Mouse (Mus musculus): ENCODE results near the gene Atp13a2. TPM values are rescaled to one million over a fixed set of nuclear protein-coding genes. Genes with fewer than 3 reads are reported as not detected.
A peak's percentile ranks its signal among the peaks of the same experiment; 100 is the strongest.

Atp13a2 gene
- polyA plus RNA-seq, 1 experiment from 2014 or later = 34.9 TPM

DNA sequence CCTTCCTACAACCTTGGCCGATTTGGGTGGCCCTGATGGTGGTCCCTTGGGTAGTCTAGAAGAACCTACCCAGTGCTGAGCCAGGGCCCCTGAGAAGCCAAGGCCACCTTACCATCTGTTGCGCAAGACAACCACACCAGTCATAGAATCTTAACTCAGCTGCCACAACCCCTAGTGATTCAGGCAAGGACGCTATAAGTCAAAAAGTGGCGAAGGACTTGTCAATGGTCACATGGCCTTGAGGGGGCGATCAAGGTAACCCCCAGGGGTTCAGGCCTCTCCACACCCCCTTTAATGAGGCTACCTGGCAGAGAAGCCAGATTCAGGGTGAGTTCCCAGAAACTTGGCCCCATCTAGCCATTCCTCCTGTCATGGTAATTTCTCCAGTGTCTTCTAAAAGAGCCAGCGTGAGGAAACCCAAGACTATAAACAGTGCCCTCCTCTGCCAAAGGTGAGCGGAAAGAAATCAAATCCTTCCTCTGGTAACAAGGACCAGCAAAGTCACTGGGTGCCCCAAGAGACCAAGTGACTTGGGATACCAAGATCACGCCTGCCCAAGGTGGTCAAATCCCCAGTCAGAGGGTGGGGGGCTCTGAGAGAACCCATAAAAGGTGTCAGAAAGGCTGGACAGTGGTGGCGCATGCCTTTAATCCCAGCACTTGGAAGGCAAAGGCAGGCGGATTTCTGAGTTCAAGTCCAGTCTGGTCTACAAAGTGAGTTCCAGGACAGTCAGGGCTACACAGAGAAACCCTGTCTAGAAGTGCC is 26.8 kb upstream of the Atp13a2 start:
- peaks cover 3% of the 10 kb centered on the region for H3K4me1 ChIP-seq (replicated peaks; ENCODE audit: control insufficient read depth, insufficient read depth, low read length)
- ATAC-seq (ENCODE audit: low FRiP score) (no peak), DNase-seq (ENCODE audit: low spot score) (no peak)
- no peak overlapping the region for H3K4me2 ChIP-seq (replicated peaks; ENCODE audit: low read depth, low read length)
- H3K36me3 ChIP-seq (ENCODE audit: control insufficient read depth, insufficient read depth, low read length) = no peaks in the 10 kb centered on the region
- no peak overlapping the region for H3K27ac ChIP-seq (ENCODE audit: low read depth, low read length)
- no peaks in the 10 kb centered on the region for H3K9me3 ChIP-seq (ENCODE audit: control insufficient read depth, low read length)
- WGBS = 78% methylated on average over 10 of the region's 10 CpGs
- H3K4me3 ChIP-seq (ENCODE audit: low read depth, low read length) = no peak overlapping the region
- H3K9ac ChIP-seq (ENCODE audit: low read depth, low read length) = no peak overlapping the region
- H3K27me3 ChIP-seq (ENCODE audit: control insufficient read depth, insufficient read depth, low read length) = no peaks in the 10 kb centered on the region; the same call in 1 of the 2 replicates

DNA sequence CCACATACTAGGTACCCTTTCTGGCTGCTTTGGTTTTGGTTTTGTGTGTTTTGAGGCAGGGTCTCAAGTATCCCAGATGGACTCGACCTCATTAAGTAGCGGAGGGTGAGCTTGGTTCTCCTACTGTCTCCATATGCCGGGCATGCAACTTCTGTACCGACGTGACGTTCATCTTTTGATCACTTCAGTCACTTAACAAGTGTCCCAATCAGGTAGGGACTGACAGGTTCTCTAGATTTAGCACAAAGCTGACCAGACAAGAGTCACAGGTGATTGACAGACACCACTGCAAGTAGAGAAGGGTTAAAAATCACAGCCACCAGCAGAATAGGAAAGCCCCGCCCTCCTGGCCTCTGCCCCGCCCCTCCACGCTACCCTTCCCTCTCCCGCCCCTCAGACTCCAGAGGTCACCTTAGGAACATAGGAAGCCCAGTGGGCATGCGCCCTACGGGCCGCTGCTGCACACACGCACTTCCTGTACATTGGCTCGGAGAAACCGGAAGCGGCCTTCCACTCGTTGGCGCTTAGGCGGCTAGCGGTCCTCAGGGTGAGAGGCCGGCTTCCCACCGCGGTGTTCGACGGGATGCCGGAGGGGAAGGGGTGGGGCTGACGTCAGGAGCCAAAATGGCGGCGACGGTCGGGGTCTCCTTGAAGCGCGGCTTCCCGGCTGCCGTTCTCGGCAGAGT is 25.7 kb upstream of the Atp13a2 start, which contains the start of gene Sdhb:
TSS of gene Sdhb (plus strand) at position 423 of the 686 bp plus-strand sequence.
- Histone ChIP-seq H3K27ac (ENCODE audit: low read depth, low read length) (peak within 1 kb of the TSS; percentile 51), H3K9me3 (ENCODE audit: control insufficient read depth, low read length) (no peaks in the 10 kb centered on the region), H3K4me2 (replicated peaks; ENCODE audit: low read depth, low read length) (peak within 1 kb of the TSS; percentile 79), H3K36me3 (ENCODE audit: control insufficient read depth, insufficient read depth, low read length) (no peaks in the 10 kb centered on the region), H3K27me3 (ENCODE audit: control insufficient read depth, insufficient read depth, low read length) (no peaks in the 10 kb centered on the region; the same call in 1 of the 2 replicates), H3K4me3 (ENCODE audit: low read depth, low read length) (peak within 1 kb of the TSS; percentile 84), H3K9ac (ENCODE audit: low read depth, low read length) (peak within 1 kb of the TSS; percentile 78), H3K4me1 (replicated peaks; ENCODE audit: control insufficient read depth, insufficient read depth, low read length) (peaks cover 3% of the 10 kb centered on the region)
- DNase-seq (ENCODE audit: low spot score) (peak; percentile 97), ATAC-seq (ENCODE audit: low FRiP score) (peak; percentile 95)
- WGBS = 4% methylated on average over 37 of the region's 37 CpGs

DNA sequence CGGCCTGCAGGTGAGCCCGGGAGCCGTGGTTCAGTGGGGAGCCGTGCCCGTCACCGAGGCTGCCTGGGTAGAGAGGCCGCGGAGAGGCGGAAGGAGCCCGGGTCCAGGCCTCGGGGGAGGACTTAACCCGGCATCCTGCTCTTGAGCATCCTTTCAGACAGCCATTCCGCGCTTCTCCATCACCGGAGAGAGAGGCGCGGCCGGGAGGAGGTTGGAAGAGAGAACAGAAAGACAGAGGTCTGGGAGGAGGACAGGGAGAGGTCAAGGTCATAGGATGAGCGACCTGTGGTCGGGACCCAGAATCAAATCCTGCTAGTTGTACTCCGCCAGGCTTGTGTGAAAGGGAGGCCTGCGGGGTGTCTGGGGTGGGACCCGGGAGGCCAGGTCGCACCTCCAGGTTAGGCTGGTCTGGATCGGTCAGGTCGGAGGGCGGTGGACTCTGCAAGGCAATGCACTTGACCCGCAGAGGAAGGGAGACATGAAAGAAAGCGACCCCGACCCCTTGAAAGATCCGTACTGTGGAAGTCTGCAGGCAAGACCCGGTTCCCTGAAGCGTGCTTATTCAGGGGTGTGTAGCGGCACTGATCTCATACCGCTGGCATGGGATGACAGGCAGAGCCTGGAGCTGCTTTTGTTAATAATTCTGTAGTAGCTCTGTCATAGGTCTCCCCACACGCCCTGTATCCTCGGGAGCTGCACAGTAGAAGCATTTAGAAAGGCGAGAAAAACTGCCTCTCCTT is 25.0 kb upstream of the Atp13a2 start:
- 2% methylated on average over 38 of the region's 38 CpGs for WGBS
- peak; percentile 51 for ATAC-seq (ENCODE audit: low FRiP score)
- Histone ChIP-seq H3K27ac (ENCODE audit: low read depth, low read length) (peak overlapping the region; percentile 51), H3K27me3 (ENCODE audit: control insufficient read depth, insufficient read depth, low read length) (no peaks in the 10 kb centered on the region; the same call in 1 of the 2 replicates), H3K36me3 (ENCODE audit: control insufficient read depth, insufficient read depth, low read length) (no peaks in the 10 kb centered on the region), H3K9me3 (ENCODE audit: control insufficient read depth, low read length) (no peaks in the 10 kb centered on the region), H3K4me1 (replicated peaks; ENCODE audit: control insufficient read depth, insufficient read depth, low read length) (peaks cover 3% of the 10 kb centered on the region), H3K9ac (ENCODE audit: low read depth, low read length) (peak overlapping the region; percentile 78), H3K4me2 (replicated peaks; ENCODE audit: low read depth, low read length) (peak overlapping the region; percentile 79), H3K4me3 (ENCODE audit: low read depth, low read length) (peak overlapping the region; percentile 84)
- DNase-seq (ENCODE audit: low spot score) = no peak

- ATAC-seq (ENCODE audit: low FRiP score) = no peak
- Histone ChIP-seq H3K27ac (ENCODE audit: low read depth, low read length) (no peak overlapping the region), H3K4me1 (replicated peaks; ENCODE audit: control insufficient read depth, insufficient read depth, low read length) (peaks cover 2% of the 10 kb centered on the region), H3K9ac (ENCODE audit: low read depth, low read length) (peak overlapping the region; percentile 78), H3K9me3 (ENCODE audit: control insufficient read depth, low read length) (no peaks in the 10 kb centered on the region), H3K4me3 (ENCODE audit: low read depth, low read length) (peak overlapping the region; percentile 84), H3K27me3 (ENCODE audit: control insufficient read depth, insufficient read depth, low read length) (no peaks in the 10 kb centered on the region; the same call in 1 of the 2 replicates), H3K4me2 (replicated peaks; ENCODE audit: low read depth, low read length) (peak overlapping the region; percentile 79), H3K36me3 (ENCODE audit: control insufficient read depth, insufficient read depth, low read length) (no peaks in the 10 kb centered on the region)
- no peak for DNase-seq (ENCODE audit: low spot score)
- 80% methylated on average over 8 of the region's 8 CpGs for WGBS
Observed at GRCm38 (mm10) chr4:140962207-140962909, 24.3 kb upstream of the Atp13a2 start.

- no peak overlapping the region for H3K4me2 ChIP-seq (replicated peaks; ENCODE audit: low read depth, low read length)
- DNase-seq (ENCODE audit: low spot score) (no peak), ATAC-seq (ENCODE audit: low FRiP score) (no peak)
- no peaks in the 10 kb centered on the region for H3K9me3 ChIP-seq (ENCODE audit: control insufficient read depth, low read length)
- peak overlapping the region; percentile 7; the same call in 1 of the 2 replicates for H3K9ac ChIP-seq (ENCODE audit: low read depth, low read length)
- no peaks in the 10 kb centered on the region; the same call in none of the 2 replicates for H3K4me1 ChIP-seq (replicated peaks; ENCODE audit: control insufficient read depth, insufficient read depth, low read length)
- 45% methylated on average over 5 of the region's 5 CpGs for WGBS
- H3K27ac ChIP-seq (ENCODE audit: low read depth, low read length) = no peak overlapping the region
- no peaks in the 10 kb centered on the region for H3K36me3 ChIP-seq (ENCODE audit: control insufficient read depth, insufficient read depth, low read length)
- H3K27me3 ChIP-seq (ENCODE audit: control insufficient read depth, insufficient read depth, low read length) = no peaks in the 10 kb centered on the region
- no peak overlapping the region for H3K4me3 ChIP-seq (ENCODE audit: low read depth, low read length)
Observed at GRCm38 (mm10) chr4:140962950-140963349, 23.7 kb upstream of the Atp13a2 start.

DNA sequence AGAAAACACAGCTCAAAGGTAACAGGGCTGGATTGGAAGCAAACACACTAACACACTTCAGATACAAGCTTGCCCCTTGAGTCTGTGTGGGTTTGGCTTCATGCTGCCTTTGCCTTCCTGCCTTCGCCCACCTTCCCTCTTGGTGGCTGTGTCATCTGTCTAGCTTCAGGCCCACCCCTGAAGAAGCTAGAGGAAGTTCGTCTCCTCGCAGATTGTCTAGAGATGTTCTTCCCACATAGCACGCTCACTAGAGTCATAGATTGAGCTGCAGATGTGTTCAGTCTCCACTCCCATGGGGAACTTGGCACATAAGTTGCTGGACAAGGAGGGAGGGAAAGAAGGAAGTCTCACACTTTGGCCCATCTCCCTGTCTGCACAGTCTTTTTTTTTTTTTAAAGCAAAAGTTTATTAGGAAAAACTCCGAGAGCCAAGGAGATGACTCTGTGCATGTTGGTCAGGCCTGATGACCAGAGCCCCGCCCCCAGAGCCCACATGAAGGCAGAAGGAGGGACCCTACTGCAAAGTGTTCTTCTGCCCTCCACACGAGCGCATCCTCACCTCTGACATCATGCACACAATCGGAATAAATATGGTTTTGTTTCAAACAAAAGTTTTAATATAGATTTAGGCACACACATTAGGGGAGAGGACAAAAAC is 22.6 kb upstream of the Atp13a2 start:
- H3K4me1 ChIP-seq (replicated peaks; ENCODE audit: control insufficient read depth, insufficient read depth, low read length) = no peaks in the 10 kb centered on the region; the same call in none of the 2 replicates
- DNase-seq (ENCODE audit: low spot score) (no peak), ATAC-seq (ENCODE audit: low FRiP score) (no peak)
- WGBS = 87% methylated on average over 9 of the region's 9 CpGs
- no peaks in the 10 kb centered on the region for H3K27me3 ChIP-seq (ENCODE audit: control insufficient read depth, insufficient read depth, low read length)
- no peak overlapping the region for H3K4me3 ChIP-seq (ENCODE audit: low read depth, low read length)
- H3K9ac ChIP-seq (ENCODE audit: low read depth, low read length) = no peak overlapping the region
- H3K4me2 ChIP-seq (replicated peaks; ENCODE audit: low read depth, low read length) = no peak overlapping the region
- H3K27ac ChIP-seq (ENCODE audit: low read depth, low read length) = no peak overlapping the region
- no peaks in the 10 kb centered on the region for H3K9me3 ChIP-seq (ENCODE audit: control insufficient read depth, low read length)
- no peaks in the 10 kb centered on the region for H3K36me3 ChIP-seq (ENCODE audit: control insufficient read depth, insufficient read depth, low read length)

GRCm38 (mm10) chr4:140964620-140965019 is 22.1 kb upstream of the Atp13a2 start:
- H3K36me3 ChIP-seq (ENCODE audit: control insufficient read depth, insufficient read depth, low read length) = no peaks in the 10 kb centered on the region
- H3K9ac ChIP-seq (ENCODE audit: low read depth, low read length) = no peak overlapping the region
- DNase-seq (ENCODE audit: low spot score) (peak; percentile 86), ATAC-seq (ENCODE audit: low FRiP score) (no peak)
- 21% methylated on average over 7 of the region's 7 CpGs for WGBS
- H3K27ac ChIP-seq (ENCODE audit: low read depth, low read length) = no peak overlapping the region
- H3K4me3 ChIP-seq (ENCODE audit: low read depth, low read length) = no peak overlapping the region
- no peak overlapping the region for H3K4me2 ChIP-seq (replicated peaks; ENCODE audit: low read depth, low read length)
- no peaks in the 10 kb centered on the region for H3K9me3 ChIP-seq (ENCODE audit: control insufficient read depth, low read length)
- no peaks in the 10 kb centered on the region; the same call in none of the 2 replicates for H3K4me1 ChIP-seq (replicated peaks; ENCODE audit: control insufficient read depth, insufficient read depth, low read length)
- H3K27me3 ChIP-seq (ENCODE audit: control insufficient read depth, insufficient read depth, low read length) = no peaks in the 10 kb centered on the region

All from hindbrain, embryonic 11.5 days (tissue).